Mouse (Mus musculus) T-helper 2 cell (primary cell): ENCODE measurements at regions not wholly inside any gene's neighbourhood (a gene's known extent, or its start where the extent isn't known, plus 50 kb on each side); places are given as distances from the start of the nearest gene placed in this dataset.

Experiments used
- in situ Hi-C: fragments of 300-600 bp; cut with MboI, MseI; formaldehyde crosslinking; loops from one replicate; pipeline ENCODE4 v1.15.1; 2025; ENCODE audit warnings: high pct_unique_total_duplicates

DNA sequence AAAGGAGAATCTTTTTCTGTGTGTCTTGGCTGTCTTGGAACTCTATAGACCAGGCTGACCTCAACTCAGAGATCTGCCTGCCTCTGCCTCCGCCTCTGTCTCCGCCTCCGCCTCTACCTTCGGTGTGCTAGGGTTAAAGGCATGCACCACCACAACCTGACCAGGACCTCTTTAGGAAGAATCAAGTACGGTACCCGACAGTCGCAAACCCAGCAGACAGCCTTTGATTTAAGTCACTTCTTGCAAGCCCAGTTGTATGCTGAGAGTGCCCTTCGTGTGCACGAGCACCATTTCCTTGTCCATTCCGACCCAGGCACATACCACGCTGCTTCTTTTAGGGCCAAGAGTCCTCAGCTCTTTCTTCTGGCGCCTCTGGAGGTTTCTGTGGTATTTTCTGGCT, 105.0 kb upstream of the Six3 start:
- in situ Hi-C loops: no loop called here

DNA sequence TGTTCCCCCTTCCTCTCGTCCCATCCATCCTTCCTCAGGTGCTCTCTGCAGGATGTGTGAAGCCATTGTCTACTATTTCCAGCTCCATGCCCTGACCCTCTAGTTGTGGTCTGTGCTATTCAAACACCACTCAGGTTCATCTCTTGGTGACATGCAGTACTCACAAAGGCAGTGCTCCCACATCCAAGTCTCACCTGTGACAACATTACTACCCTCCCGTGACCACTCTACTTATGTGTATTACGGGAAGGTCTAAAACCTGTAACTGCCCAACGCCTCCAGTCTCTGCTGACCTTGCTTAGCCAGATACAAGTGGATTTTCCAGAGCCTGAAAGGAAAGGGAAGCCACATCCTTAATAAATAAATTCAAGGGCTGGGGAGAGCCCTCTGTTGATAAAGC, 100.4 kb upstream of the Six3 start:
- in situ Hi-C loops: loop anchor here (5.0 kb wide), 1 partner anchor 84 kb away; no protein-coding TSS in a partner anchor

DNA sequence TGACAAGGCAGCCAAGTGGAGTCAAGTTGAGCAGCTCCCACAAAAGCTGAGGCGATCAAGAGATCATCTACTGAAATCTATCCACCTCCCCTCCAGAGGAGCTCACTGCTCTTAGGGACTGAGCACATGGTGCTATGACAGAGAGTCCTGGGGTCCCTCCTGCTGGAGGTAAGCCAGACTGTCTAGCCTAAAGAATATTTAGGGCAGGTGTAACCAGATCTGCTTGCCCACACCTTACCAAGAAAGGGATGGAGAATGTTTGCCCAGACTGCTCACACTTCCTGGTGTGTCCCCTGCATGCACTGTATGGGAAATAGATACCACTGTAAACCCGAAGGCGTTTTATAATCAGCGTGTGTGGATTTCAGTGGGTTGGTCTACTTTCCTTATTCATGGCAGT, 99.5 kb upstream of the Six3 start:
- in situ Hi-C loops: loop anchor here (5.0 kb wide), 1 partner anchor 83 kb away; no protein-coding TSS in a partner anchor

DNA sequence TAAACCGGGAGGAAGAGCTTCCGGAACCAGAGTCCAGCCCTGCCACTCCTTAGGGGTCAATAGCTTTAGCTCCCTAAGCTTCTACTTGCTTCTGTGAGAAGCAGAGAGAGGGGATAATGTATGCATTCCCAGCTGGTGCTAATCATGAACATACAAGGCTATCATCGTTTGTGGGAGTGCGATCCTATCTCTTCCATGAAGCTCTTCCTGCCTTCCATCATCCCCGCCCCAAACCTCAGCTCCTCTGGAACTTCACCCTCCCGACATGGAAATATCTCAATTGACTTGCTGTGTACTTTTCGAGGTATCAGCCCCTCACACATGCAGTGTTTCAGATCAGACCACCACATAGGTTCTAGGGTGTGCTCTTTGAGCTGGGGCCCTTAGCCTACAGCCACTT, 99.0 kb upstream of the Six3 start:
- in situ Hi-C loops: loop anchor here (5.0 kb wide), 1 partner anchor 83 kb away; no protein-coding TSS in a partner anchor

DNA sequence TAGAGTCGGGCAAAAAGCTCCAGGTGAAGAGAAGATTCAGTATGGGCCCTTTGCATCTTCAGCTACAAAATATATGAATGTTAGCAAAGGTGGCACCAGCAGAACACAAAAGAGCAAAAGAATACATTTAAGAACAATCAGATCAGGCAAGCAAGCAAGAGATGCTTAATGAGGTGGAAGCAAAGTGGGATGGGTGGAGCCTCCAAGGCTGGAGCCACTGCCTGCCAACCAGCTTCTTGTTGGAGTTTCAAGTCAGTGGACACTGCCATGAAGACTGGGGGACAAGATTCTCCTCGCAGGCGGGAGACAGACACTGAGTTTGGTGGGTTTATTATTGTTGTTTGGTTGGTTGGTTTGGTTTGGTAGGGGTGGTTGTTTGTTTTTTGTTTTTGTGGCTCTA, 96.1 kb upstream of the Six3 start:
- in situ Hi-C loops: loop anchor here (5.0 kb wide), 1 partner anchor 35 kb away; no protein-coding TSS in a partner anchor

DNA sequence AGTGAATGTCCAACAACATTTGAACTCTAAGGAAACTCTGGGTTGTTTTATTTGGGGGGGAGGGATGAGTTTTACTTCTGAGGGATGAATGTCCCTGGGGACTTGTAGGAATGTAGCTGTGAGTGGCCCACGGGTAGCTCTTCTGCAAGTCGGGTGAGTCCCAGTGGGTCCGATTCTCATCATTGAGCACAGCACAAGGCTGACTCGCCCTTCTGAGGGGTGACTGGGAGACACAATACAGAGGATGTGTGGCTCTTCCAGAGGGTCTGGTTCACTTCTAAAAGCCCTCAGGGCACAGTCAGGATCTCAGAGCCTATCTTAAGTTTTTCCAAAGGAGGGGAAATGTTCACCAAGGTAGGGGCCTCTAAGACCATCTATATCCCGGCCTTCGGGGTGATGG, 94.9 kb upstream of the Six3 start:
- in situ Hi-C loops: loop anchor here (5.0 kb wide), 1 partner anchor 34 kb away; no protein-coding TSS in a partner anchor

DNA sequence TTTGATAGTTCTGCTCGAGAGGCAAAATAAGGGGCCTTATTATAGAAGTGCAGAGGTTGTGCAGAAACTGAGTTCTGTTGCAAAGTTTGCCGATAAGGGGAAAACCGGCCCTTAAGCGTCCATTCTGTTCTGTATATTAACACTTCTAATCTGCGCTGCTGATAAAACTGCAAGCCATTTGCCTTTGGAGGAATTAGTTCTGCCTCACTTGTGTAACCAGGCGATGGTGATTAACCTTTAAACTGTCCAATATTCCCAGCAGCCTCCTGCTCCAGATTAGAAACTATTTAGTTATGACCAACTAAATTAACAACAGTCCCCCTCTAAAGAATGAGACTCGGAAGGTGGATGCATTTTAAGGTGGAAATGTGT, 86.1 kb upstream of the Six3 start:
- in situ Hi-C loops: no loop called here

DNA sequence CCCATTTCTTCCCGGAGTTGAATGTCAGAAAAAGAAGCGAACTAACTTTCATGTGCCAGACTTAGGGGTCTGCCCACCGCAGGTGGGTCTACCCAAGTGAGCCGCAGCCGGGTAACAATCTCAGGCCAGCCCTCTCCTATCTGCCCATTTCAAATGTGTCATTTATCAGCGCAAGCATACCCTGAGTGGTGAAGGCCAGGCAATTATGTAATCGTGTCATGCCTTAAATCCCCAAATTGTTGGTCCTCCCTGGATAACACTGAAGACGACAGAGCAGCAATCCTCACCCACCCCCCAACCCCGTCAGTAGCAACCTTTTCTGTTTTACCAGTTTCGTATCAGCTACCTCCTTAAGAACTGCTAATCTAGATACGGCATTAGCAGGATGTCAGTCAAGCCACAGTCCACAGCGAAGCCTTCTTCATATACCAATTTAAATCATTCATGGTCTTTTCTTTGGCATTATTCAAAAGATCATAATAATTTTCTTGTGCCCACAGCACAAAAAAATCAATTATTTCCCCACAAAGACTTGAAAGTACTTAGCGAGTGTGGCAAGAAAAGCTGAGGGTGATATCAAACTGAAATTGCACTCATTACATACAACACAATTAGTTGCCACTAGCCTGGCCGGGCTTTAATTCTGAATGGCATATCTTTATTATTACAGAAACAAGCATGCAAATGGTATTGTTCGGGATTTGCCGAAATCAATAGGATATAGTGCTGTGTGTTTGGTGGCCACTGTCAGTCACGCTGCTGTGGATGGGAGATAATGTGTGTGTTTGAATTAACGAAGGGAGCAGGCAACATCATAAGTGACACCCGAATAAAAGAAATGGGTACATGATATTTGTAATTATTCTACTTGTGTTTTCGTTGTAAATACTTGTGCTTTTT, 85.1 kb upstream of the Six3 start:
- in situ Hi-C loops: no loop called here

DNA sequence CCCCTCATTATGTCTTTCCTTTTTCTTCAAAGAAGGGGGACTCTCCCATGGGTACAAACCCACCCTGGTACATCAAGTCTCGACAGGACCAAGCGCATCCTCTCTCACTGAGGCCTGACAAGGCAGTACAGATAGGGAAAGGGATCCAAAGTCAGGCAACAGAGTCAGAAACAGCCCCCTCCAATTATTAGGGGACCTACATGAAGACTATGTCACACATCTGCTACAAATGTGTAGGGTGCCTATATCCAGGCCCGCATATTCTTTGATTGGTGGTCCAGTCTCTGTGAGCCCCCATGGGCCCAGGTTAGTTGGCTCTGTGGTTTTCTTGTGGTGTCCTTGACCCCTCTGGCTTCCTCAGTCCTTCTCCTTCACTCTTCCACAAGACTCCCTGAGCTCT, 77.1 kb upstream of the Six3 start:
- in situ Hi-C loops: no loop called here

DNA sequence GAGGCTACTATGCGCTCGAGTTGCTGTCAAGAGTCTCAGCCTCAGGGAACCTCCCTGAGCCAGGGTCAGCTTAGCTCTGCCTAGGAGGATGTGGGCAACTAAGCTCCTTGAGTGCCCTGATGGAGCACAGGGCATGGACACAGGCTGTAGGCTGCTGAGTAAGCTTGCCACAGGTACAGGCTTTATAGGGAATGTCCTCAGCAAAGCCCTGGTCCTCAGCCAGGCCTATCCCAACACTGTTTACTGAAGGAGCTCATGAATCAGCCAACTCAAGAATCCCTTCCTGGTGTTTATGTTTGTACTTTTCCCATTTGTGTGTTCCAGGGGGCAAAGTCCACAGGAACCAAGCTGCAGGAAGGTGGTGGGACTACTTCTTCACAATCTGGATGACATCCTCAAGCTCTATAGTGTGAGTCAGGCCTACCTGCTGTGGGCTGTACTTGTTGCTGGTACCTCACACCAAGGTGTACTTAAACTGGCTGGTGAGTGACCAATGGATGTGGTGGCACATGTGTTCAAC, 72.1 kb upstream of the Six3 start:
- in situ Hi-C loops: no loop called here

DNA sequence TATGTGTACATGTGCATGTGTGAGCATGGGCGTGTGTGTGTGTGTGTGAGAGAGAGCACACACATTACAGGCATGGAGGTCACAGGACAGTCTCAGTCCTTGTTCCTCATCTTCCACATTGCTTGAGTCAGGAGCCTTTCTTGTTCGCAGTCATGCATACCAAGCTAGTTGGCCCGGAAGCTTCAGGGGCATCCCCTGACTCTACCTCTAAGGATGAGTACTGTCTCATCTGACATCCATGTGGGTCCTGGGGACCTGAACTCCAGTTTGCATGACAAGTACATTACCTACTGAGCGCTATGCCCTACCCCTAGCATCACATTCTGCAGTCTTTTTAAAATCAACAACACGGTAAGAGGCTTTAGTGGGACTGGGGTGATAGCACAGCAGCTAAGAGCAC, 65.3 kb upstream of the Six3 start:
- in situ Hi-C loops: no loop called here

DNA sequence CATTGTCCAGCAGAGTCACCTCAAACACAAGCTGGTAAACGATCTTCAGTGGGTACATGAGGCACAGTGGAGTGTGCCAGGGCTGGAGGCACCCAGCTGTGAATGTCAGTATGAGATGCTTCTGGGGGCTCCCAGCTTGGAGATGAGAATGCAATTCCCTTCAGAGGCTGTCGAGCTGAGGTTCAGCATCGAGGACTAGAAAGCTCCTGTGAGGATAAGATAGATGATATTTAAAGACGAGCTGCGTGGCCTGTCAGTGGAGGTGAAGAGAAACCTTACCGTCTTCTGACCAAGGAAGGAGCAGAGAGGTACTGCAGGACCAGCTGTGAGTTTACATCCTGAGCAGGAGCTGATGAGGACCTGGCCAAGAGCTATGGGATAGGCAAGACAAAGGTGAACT, 52.4 kb upstream of the Six3 start:
- in situ Hi-C loops: no loop called here

DNA sequence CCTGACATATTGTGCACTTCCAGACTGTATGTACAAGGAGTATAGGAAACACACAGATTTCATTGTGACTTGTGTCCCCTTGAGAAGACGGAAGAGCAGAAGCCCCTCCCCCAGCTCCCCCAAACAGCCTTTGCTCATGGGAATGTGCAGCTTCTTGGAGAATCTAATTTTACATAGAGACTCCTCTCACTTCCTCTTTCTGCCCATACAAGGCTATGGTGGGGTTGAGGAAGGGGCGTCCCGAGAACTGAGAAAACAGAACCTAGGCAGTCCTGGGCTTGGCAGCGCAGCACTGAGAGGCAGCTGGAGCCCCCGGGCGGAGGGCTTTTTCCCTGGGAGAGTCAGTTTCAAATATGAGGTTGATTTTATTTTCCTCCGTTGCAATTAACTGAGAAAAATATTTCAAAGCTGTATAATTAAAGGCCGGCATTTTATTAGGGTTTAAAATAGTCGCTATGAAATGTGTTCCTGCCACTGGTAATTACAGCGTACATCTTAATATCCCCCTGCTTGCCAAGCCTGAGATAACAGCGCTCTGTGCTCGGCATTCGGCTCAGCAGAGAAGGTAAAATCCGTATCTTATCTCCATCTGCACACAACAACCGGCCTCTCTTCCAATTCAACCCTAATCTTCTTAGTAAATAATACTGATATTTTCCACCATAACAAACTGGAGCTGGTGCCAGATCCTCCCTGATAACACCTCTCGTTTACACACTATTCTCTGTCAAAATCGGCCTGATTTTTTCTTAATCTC, 50.7 kb upstream of the Six3 start:
- in situ Hi-C loops: no loop called here

DNA sequence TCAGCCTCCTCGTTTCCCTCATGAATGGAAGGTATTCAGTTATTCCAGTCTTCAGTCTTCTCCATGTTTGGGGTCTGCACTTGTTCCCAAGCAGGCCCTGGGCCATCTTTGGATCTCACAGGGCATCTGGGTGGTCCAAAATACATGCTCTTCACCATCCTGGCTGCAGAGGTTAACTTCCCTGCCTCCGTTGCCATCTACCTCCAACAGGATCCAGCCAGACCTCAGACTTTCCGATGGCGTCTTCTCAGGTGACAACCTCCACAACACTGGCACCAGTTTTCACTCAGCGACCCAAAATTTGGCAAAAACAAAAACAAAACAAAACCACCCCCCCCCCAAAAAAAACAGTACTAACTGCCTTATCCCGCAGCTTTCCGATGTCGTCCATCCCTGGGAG, 50.0 kb upstream of the Six3 start:
- in situ Hi-C loops: no loop called here
